Mouse (Mus musculus): ENCODE data around the gene Mixl1. TPM values are rescaled to one million over a fixed set of nuclear protein-coding genes. Genes with fewer than 3 reads are reported as not detected.
A peak's percentile ranks its signal among the peaks of the same experiment; 100 is the strongest.

Mixl1 gene
- total RNA-seq (2014; rRNA removed): 0.67 TPM in 1 of 2 replicates, not detected in the other
- 0.10 and 0.38 TPM in 2 replicates for polyA plus RNA-seq (2015; fragmentation: Nextera tagmentation; extraction: Ambion mirVana)

DNA sequence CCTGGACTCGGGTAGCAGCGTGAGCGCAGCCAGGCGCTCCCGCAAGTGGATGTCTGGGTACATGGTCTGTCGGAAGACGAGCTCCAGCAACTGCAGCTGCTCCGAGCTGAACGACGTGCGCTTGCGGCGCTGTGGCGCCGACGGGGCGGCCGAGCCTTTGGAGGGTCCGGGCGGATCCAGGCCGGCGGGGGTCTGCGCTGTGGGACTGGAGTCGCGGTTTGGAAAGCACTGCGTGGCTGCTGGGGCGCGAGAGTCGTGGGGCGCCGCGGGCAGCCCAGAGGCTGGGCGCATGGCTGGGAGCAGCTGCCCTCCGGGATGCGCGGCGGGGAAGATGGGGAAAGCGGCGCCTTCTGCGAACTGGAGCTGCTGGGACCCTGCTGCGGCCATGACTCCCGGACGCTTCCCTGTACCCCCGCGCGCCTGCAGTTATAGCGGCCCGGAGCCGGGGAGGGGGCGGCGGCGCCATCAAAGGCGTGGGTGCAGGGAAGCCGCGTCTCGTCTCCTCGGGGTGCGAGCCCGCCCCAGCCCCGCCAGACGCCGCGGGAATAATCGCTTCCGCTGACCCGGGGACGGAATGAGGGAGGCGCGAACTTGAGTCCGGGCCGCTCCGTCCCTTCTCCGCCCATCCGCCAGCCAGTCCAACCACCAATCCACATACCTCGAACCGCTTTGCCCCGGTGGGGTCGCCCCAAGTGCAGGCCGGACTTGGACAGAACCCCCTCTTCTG is at the start of gene Mixl1:
Gene Mixl1, minus strand, starts transcription at position 409 of the 727 bp plus-strand sequence.
- Histone ChIP-seq H3K36me3 (ENCODE audit: insufficient read depth) (peaks cover 3% of the 10 kb centered on the region; the same call in 1 of the 2 replicates), H3K4me2 (ENCODE audit: low read depth) (peak within 1 kb of the TSS; percentile 50), H3K9me3 (ENCODE audit: low read length) (no peaks in the 10 kb centered on the region), H3K4me3 (ENCODE audit: low read depth, low read length) (peak within 1 kb of the TSS; percentile 34), H3K27ac (ENCODE audit: low read depth, low read length) (no peak within 1 kb of the TSS), H3K27me3 (ENCODE audit: insufficient read depth, low read length) (peaks cover 30% of the 10 kb centered on the region), H3K9ac (no peak within 1 kb of the TSS), H3K4me1 (ENCODE audit: insufficient read depth) (no peaks in the 10 kb centered on the region)
- DNase-seq: peak; percentile 9
- ATAC-seq: peak; percentile 20
- no peak for TF ChIP-seq CTCF (IDR thresholded peaks at IDR 0.05; ENCODE audit: low read depth)
- WGBS: under 1% methylated on average over 68 of the region's 79 CpGs

DNA sequence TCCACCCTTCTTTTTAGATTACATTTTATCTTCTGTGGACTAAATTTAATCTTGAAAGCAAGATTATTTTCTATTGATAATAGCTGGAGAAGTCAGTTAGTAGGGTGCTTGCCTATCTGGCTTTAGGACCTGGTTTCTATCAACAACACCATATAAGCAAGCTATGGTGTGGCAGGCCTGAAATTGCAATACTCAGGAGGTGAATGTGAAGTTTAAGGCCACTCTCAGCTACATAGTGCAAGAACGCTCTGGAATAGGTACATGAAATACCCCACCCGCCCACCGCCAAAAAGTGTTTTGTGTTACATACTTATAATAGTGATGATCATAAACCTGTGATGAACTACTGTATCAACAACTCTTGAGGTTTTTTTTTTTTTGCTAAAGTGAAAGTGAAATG is 32.4 kb upstream of the Mixl1 start:
- ATAC-seq: no peak
- Histone ChIP-seq H3K4me2 (ENCODE audit: low read depth) (no peak overlapping the region), H3K27me3 (ENCODE audit: insufficient read depth, low read length) (no peaks in the 10 kb centered on the region), H3K36me3 (ENCODE audit: insufficient read depth) (peaks cover 2% of the 10 kb centered on the region), H3K4me3 (ENCODE audit: low read depth, low read length) (no peak overlapping the region), H3K9me3 (ENCODE audit: low read length) (no peaks in the 10 kb centered on the region), H3K9ac (no peak overlapping the region), H3K27ac (ENCODE audit: low read depth, low read length) (no peak overlapping the region), H3K4me1 (ENCODE audit: insufficient read depth) (peaks cover 22% of the 10 kb centered on the region; the same call in 1 of the 2 replicates)
- WGBS: 98% methylated on average over 3 of the region's 3 CpGs
- TF ChIP-seq CTCF (IDR thresholded peaks at IDR 0.05; ENCODE audit: low read depth): no peak
- no peak for DNase-seq

DNA sequence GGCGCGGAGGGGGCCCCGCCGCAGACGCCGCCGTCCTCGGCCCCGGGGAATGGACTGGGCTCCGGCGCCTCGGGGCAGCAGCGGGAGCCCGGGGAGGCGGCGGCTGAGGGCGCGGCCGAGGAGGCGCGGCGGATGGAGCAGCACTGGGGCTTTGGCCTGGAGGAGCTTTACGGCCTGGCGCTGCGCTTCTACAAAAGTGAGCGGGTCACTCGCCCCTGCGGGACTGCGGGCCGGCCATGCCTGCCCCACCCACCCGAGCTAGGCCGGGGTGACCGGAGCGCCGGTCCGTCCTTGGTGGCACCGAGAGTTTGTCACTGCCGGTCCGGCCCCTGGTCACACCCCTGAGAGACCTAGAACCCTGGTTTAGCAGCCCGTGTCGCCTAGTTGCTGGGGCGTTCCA is 29.3 kb upstream of the Mixl1 start:
- H3K9me3 ChIP-seq (ENCODE audit: low read length): no peaks in the 10 kb centered on the region
- no peak for DNase-seq
- H3K9ac ChIP-seq: peak overlapping the region; percentile 94
- no peaks in the 10 kb centered on the region for H3K27me3 ChIP-seq (ENCODE audit: insufficient read depth, low read length)
- peak overlapping the region; percentile 87 for H3K27ac ChIP-seq (ENCODE audit: low read depth, low read length)
- no peak for TF ChIP-seq CTCF (IDR thresholded peaks at IDR 0.05; ENCODE audit: low read depth)
- no peaks in the 10 kb centered on the region for H3K36me3 ChIP-seq (ENCODE audit: insufficient read depth)
- H3K4me1 ChIP-seq (ENCODE audit: insufficient read depth): peaks cover 22% of the 10 kb centered on the region; the same call in 1 of the 2 replicates
- 2% methylated on average over 38 of the region's 42 CpGs for WGBS
- peak; percentile 69; the same call in 1 of the 2 replicates for ATAC-seq
- peak overlapping the region; percentile 82 for H3K4me2 ChIP-seq (ENCODE audit: low read depth)
- H3K4me3 ChIP-seq (ENCODE audit: low read depth, low read length): peak overlapping the region; percentile 98

DNA sequence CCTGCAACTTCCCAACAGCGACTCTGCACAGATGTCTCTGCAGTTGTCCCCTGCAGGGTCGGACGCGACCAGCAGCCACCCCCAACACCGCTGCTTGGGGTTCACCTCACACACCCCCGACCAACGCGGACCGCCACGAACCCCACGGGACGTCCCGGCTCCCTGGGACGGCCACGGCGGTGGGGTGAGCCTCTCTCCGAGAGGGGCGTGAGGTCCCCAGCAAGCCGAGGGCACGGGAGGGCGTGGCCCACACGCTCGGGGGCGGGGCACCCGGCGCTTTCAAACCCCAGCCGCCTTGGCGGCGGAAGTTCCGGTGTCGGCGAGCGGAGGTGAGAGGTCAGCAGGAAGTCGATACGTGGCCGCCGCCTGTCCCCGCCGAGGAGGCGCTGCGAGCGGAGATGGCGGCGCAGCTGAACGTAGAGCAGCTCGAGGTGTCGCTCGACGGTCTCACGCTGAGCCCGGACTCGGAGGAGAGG is 28.9 kb upstream of the Mixl1 start, which contains the start of gene Acbd3:
Gene Acbd3, plus strand, starts transcription at position 340 of the 476 bp plus-strand sequence.
- peak within 1 kb of the TSS; percentile 98 for H3K4me3 ChIP-seq (ENCODE audit: low read depth, low read length)
- peaks cover 22% of the 10 kb centered on the region; the same call in 1 of the 2 replicates for H3K4me1 ChIP-seq (ENCODE audit: insufficient read depth)
- peak; percentile 96 for ATAC-seq
- H3K9ac ChIP-seq: peak within 1 kb of the TSS; percentile 94
- no peaks in the 10 kb centered on the region for H3K27me3 ChIP-seq (ENCODE audit: insufficient read depth, low read length)
- no peaks in the 10 kb centered on the region for H3K36me3 ChIP-seq (ENCODE audit: insufficient read depth)
- H3K27ac ChIP-seq (ENCODE audit: low read depth, low read length): peak within 1 kb of the TSS; percentile 87
- 1% methylated on average over 48 of the region's 52 CpGs for whole genome bisulfite sequencing
- H3K9me3 ChIP-seq (ENCODE audit: low read length): no peaks in the 10 kb centered on the region
- peak within 1 kb of the TSS; percentile 82 for H3K4me2 ChIP-seq (ENCODE audit: low read depth)
- peak; percentile 91 for DNase-seq
- TF ChIP-seq CTCF (IDR thresholded peaks at IDR 0.05; ENCODE audit: low read depth): peak; percentile 53

- Histone ChIP-seq H3K4me1 (ENCODE audit: insufficient read depth) (peaks cover 22% of the 10 kb centered on the region; the same call in 1 of the 2 replicates), H3K27ac (ENCODE audit: low read depth, low read length) (no peak overlapping the region), H3K4me3 (ENCODE audit: low read depth, low read length) (no peak overlapping the region), H3K27me3 (ENCODE audit: insufficient read depth, low read length) (no peaks in the 10 kb centered on the region), H3K4me2 (ENCODE audit: low read depth) (no peak overlapping the region), H3K9me3 (ENCODE audit: low read length) (no peaks in the 10 kb centered on the region), H3K36me3 (ENCODE audit: insufficient read depth) (no peaks in the 10 kb centered on the region), H3K9ac (no peak overlapping the region)
- no peak for ATAC-seq
- 69% methylated on average over 1 of the region's 1 CpGs for WGBS
- no peak for TF ChIP-seq CTCF (IDR thresholded peaks at IDR 0.05; ENCODE audit: low read depth)
- no peak for DNase-seq
Observed at GRCm38 (mm10) chr1:180723701-180724238, 26.9 kb upstream of the Mixl1 start.

- H3K36me3 ChIP-seq (ENCODE audit: insufficient read depth): no peaks in the 10 kb centered on the region
- H3K4me2 ChIP-seq (ENCODE audit: low read depth): no peak overlapping the region
- H3K27me3 ChIP-seq (ENCODE audit: insufficient read depth, low read length): no peaks in the 10 kb centered on the region
- WGBS: 48% methylated on average over 1 of the region's 1 CpGs
- H3K27ac ChIP-seq (ENCODE audit: low read depth, low read length): no peak overlapping the region
- H3K4me1 ChIP-seq (ENCODE audit: insufficient read depth): peaks cover 15% of the 10 kb centered on the region; the same call in 1 of the 2 replicates
- H3K9ac ChIP-seq: no peak overlapping the region
- no peaks in the 10 kb centered on the region for H3K9me3 ChIP-seq (ENCODE audit: low read length)
- no peak for ATAC-seq
- TF ChIP-seq CTCF (IDR thresholded peaks at IDR 0.05; ENCODE audit: low read depth): no peak
- H3K4me3 ChIP-seq (ENCODE audit: low read depth, low read length): no peak overlapping the region
- DNase-seq: no peak
Observed at GRCm38 (mm10) chr1:180722608-180723007, 25.8 kb upstream of the Mixl1 start.
